Mouse (Mus musculus): Measurements from ENCODE around the gene Dysf.
"Not testable (repeated sequence)": the region's sequence is repeated elsewhere in the genome, so short reads cannot be mapped to it uniquely, and the experiment has no call there.

Gene Dysf

GRCm38 (mm10) chr6:84008363-84009171 is at the start of gene Dysf:
TSS of gene Dysf (plus strand) at chr6:84008590.
- peak; percentile 67 for DNase-seq (ENCODE audit: low spot score)

- DNase-seq (ENCODE audit: low spot score) = no peak
These were observed 20.7 kb upstream of the Dysf start for GRCm38 (mm10) chr6:83987642-83988041.

DNA sequence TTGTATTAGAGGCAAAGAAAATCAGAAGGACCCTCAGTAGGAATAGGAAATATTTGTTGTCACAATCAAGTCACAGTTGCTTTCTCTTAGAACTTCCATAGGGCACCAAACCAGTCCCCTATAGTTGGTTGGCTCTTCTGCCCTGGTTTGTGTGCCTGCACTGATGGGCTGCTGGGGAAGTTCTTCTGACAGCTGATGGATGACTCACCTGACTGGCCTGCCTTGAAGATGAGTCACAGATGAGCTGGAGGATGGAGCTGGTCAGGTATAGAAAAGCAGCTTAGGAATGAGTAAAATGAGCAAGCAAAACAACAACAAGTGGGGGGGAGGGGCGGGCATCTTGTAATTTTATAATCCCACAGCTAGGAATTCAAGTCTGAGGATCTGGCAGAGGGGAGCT is 5.7 kb upstream of the Dysf start:
- no peak for DNase-seq (ENCODE audit: low spot score)

DNA sequence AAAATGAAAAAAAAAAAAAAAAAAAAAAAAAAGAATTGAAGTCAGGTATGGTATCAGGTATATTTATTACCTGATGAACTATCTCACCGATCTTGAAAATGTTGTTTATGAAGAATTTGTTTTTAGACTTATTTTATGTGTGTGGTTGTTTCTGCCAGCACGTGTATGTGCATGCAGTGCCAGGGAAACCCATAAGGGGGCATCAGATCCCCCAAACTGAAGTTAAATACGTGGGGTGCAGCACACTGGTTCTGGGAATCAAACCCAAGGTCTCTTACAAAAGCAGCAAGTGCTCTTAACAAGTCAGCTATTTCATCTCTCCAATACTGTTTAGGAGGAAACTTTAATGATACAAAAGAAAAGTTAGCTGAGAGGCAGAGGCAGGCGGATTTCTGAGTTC is 4.1 kb upstream of the Dysf start:
- DNase-seq (ENCODE audit: low spot score) = no peak

DNA sequence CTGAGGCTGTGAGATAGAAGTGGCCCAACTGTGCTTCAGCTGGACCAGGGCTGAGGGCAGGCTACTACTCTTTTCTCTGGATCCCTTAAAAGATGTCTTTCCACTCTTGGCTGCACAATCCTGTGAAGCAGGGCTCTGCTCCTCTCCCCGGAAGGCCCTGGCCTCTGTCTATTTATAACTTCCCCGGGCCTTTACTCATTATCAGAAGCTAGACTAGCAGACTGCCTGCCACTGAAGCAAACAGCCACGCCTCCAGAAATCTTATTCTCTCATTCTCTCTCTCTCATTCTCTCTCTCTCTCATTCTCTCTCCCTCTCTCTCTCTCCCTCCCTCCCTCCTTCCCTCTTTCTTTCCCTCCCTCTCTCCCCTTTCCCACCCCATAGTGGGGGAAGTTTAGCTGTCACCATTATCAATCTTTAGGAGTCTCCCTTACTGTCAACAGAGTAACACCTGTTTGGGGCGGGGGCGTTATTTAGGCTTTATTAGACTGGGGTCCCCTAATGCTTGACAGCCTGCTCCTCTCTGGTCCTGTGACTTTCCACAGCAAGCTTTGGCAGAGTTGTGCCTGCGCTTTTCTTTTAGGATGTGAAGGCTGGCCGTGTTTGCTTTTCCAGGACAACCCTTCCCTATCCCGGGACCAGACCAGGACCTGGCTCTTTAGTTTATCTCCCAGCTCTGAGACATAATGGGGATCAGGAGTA is 932 bp downstream of the Dysf start:
- peak; percentile 67 for DNase-seq (ENCODE audit: low spot score)

GRCm38 (mm10) chr6:84009915-84010302 is 1.5 kb downstream of the Dysf start:
- peak; percentile 35 for DNase-seq (ENCODE audit: low spot score)

DNA sequence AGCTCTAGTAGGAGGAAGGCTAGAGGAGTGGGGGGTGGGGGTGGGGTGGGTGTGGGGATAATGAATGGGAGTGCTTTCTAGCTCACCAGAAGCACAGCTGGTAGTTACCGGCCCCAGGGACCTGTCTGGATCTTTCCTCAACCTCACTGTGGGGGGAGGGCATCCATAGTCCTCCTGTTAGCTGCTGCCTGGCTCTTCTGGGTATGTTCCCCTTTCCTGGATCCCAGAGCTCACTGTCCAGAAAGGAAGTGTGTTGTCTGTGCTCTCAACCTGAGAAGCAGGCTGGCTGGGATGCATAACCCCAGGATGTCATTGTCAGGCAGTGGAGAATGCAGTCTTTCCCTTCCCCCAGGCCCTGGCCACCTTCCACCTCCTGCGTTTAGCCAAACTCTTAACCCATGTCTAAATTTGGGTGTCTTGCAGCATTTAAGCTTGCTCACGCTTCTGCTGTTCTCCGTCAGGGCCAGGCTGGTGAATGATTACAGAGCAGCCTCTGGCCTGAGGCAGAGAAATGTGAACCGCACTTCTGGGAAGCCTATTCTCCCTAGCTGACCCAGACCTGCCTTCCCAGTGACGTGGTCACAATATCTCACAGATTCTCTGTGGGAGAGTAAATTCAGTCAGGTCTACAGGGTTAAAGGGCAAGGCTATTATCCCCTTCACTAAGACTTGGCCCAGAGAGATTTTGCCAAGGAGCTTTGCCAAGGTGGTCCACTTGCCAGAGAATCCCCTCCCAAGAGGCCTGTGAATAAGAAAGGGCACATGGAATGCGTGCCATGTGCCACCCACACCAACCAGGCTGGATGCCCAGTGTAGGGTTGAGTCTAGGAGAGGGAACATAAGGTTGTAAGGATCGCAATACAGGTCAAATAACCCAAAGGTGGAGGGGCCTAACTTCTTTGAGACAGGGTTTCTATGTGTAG is 2.2 kb downstream of the Dysf start:
- DNase-seq (ENCODE audit: low spot score) = peak; percentile 95

DNA sequence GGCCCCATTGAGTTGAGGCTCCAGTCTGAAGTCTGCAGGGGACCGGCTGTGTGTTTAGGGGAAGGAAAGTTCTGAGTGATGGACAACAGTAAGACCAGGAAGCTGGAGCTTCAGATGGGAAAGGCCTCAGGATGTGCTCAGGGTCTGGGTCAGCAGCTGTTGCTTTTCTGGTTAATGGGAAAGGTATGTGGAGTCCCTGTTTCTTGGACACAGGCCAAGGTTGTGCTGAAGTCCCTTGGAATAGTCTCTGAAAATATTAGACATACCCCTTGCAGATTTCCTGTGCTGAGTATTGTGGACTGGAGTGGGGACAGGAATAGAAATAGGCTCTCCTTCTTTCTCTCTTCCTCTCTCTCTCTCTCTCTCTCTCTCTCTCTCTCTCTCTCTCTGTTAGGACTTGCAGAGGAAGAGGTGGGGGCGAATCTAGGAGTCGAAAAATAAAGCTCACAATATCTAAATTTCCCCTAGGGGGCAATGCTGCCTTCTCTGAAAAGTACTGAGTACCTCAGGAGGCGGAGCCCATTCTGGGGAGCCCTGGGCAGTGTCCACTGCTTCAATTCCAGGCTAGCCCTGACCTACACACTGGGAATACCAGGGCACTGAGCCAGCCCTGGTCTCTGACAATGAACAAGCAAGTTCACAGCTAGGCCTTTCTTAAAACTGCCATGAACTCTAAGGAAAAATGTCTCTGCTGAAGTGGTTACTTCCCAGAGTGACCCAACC is 6.7 kb downstream of the Dysf start:
- peak; percentile 91 for DNase-seq (ENCODE audit: low spot score)

DNA sequence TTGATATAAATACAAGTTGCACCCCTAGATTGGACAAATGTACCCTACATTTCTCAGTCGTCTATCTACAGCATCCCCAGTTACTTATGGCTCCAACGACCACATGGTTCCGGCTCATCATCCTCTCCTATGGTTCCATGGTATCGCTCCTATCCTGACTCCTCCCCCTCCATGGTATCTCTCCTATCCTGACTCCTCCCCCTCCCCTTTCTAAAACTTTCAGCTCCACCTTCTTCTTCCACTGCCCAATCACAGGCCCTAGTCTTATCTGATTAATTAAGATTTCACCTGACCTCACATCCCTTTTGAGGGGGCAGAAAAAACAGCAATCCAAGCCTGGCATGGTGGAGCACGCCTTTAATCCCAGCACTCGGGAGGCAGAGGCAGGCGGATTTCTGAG is 8.5 kb downstream of the Dysf start:
- DNase-seq (ENCODE audit: low spot score) = no peak

- DNase-seq (ENCODE audit: low spot score) = peak; percentile 40
These were observed 9.0 kb downstream of the Dysf start for GRCm38 (mm10) chr6:84017392-84017791.

DNA sequence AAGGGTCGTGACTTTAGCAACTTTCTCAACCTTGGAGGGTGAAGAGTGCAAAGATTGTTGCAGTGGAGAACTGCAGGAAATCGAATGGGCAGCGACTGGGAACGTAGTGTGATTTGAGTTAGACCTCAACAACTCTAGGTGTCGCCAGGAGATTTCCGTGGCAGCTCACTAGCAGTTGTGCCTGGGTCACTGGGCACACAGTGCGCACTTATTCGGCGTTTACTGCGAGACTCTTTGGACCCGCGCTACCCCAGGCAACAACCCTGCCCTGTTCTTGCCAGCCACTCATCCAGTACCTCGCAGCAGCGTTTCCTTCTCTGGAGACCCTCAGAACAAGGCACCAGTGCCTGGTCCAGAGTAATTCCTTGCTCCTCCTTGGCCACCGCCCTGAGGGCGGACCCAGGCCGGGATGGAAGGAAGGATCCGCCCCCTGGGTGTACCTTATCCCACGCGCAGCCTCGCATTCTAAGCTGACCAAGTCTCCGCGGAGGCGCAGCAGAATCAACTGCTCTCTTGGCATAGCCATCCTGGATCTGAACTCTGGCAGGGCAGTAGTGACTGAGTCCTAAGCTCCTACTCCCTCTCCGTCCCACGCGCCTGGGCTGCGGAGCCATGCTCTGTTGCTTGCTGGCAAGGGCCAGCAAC is 10.6 kb downstream of the Dysf start:
- no peak for DNase-seq (ENCODE audit: low spot score)

GRCm38 (mm10) chr6:84020002-84020401 is 11.6 kb downstream of the Dysf start:
- DNase-seq (ENCODE audit: low spot score) = no peak

DNA sequence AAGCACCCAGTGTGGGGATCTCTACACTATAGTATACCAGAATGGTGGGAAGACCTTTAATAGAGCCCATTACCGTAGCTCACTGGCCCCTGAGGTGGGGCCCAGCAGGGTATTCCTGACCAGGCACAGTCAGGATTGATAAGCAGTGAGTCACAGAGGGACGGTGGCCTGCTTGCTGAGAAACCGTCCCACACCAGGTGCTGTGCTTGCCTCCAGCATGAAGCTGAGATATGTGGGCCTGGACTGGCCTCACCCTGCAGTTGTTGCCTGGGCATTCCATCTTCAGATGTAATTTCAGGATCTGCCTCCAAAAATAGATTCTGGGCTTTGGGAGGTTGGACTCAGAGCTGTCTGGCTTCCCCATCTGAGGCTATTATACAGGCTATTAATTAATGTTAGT is 13.6 kb downstream of the Dysf start:
- DNase-seq (ENCODE audit: low spot score) = no peak

DNA sequence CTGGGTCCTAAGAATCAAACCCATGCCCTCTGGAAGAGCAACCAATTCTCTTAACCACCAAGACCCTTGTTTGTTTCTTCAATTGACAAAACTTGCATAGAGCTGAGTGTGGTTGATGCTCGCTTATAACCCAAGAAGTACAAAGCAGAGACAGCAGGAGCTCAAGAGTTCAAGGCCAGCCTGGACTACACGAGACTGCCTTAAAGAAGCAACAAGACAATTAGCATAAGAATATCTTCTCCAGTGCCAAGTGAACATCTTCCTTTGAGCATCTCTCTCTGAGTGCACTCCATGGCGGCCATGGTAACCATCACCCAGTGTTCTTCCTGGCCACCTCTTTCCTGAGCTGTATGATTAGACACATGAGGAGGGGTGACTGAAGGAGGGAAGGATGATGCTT is 17.2 kb downstream of the Dysf start:
- no peak for DNase-seq (ENCODE audit: low spot score)

DNA sequence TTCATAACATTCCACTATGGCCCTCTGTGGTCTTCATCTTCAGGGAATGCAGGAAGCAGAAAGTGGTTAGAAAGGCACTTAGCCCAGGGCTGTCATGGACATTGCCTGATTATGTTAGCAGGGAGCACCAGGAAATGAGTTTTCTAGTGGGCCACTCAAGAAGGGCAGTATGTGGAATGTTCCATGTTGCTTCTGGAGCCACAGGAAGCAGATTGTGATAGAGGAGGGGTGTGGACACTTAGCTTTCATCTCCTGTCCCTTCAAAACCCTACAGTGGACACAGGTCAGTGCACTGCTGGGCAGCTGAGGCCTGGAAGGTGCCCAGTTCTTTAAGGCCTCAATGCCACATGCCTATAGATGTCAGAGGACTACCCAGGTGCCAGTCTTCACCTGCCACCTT is 20.4 kb downstream of the Dysf start:
- DNase-seq (ENCODE audit: low spot score) = no peak

DNA sequence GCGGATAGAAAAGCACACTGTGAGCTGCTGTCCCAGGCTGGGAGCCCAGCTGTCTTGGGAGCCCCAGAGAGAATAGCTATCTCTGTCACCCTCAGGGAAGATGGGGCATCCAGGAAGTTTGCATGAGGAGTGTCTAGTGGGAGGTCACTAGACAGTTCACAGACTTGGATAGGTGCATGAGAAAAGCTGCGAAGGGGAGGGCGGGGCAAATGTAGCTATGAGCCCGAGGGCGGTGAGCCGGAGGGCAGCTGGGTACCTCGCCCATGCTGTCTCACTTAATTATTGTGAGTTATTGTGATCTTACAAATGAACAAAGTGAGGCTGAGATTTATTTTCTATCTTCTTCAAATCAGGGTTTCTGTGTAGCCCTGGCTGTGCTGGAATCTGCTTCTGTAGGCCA is 21.4 kb downstream of the Dysf start:
- no peak for DNase-seq (ENCODE audit: low spot score)

GRCm38 (mm10) chr6:84032516-84032915 is 24.1 kb downstream of the Dysf start:
- not testable (repeated sequence) for DNase-seq (ENCODE audit: low spot score)

DNA sequence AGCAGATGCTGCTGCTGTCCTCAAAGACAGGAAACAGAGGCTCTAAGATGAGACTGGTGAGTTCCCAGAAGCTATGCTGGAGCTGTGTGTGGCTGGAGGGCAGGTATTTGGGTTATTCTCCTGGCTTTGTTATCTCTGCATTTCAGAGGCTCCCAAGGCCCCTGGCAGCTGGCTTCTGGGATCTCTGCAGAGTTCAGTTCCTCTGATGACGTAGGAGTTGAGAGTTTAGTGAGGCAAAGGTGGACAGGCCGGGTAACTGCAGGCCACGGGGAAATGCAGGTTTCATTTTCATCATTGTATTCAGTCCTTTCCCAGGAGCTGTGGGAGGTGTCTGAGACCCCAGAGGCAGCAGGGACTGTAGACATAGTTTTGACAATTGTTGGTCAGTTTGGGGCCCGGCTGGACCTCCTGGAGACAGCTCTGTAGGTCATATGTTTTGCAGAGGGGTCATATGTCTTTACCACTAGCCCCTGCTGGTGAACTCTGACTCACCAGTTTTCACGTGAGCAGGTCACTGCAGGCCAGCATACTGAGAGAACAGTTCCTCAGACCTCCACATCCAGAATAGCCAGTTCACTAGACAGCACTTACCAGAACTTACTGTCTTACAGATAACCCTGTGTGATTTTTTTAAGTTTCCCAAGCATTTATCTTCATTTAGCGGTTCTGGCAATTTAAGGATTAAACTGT is 35.0 kb downstream of the Dysf start:
- peak; percentile 55 for DNase-seq (ENCODE audit: low spot score)

DNA sequence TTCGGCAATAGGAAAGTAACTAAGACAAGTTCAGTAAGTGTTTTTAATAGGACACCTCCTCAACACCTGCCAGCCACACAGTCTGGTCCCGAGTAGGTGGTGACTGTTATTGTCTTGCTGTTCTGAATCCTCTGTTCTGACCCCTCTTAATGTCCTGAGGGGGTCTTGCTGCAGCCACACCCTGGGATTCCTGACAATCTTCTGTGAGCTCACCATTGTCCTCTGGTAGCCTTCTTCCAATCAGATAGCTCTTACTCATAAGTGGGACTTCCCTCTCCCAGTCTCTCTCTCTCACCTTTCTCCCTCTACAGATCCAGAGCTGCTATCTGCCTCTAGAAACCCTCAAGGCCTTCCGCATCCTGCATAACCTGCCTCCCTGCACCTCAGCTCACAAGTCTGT is 36.3 kb downstream of the Dysf start:
- no peak for DNase-seq (ENCODE audit: low spot score)

GRCm38 (mm10) chr6:84048856-84049255 is 40.5 kb downstream of the Dysf start:
- no peak for DNase-seq (ENCODE audit: low spot score)

DNA sequence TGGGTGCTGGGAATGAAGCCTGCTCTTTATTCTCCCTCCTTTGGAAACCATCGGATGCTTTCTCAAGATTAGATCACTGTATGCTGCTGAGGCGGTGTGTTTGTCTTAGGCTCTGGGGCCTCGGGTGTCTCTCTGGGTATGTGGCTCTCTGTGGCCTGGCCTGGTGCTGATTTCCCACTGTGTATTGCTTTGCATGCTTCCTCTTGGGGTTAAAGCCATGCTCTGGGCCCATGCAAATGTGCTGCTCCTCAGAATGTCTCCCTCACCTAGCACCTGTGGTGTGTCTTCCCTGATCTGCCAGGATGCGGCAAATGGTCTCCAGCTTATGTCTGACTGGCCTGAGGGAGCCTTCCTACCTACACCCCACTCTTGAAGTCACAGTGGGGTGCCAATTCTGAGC is 41.8 kb downstream of the Dysf start:
- DNase-seq (ENCODE audit: low spot score) = no peak
